Mouse (Mus musculus) limb, embryonic 13.5 days (tissue): ENCODE results near the gene Ephx1. TPM values are rescaled to one million over a fixed set of nuclear protein-coding genes. Genes with fewer than 3 reads are reported as not detected.

Experiments used
- ATAC-seq: fragments of 200-750 bp; cut with Nextera tagmentation; 2 replicates; pipeline ENCODE4 v1.8.0; 2017; ENCODE audit warnings: low read depth, moderate number of reproducible peaks, moderate TSS enrichment; ENCODE audit not compliant: low FRiP score
- H3K27ac ChIP-seq: fragments of 300-500 bp; sonication (generic); 2 replicates; pipeline ENCODE4 v1.5.1; 2015; ENCODE audit warnings: inconsistent platforms, mild to moderate bottlenecking, moderate library complexity
- H3K27me3 ChIP-seq: fragments of 300-500 bp; sonication (generic); 2 replicates; pipeline ENCODE4 v1.6.1; 2015; ENCODE audit warnings: mild to moderate bottlenecking, inconsistent platforms
- H3K36me3 ChIP-seq: fragments of 300-500 bp; sonication (generic); 2 replicates; pipeline ENCODE4 v1.6.1; 2015; ENCODE audit warnings: inconsistent platforms, mild to moderate bottlenecking, moderate library complexity
- H3K4me1 ChIP-seq: fragments of 300-500 bp; sonication (generic); 2 replicates; pipeline ENCODE4 v1.6.1; 2015; ENCODE audit warnings: inconsistent platforms
- H3K4me2 ChIP-seq: fragments of 300-500 bp; sonication (generic); replicated peaks from 2 replicates; pipeline ENCODE4 v1.6.1; 2015; ENCODE audit warnings: inconsistent platforms, mild to moderate bottlenecking, moderate library complexity
- H3K4me3 ChIP-seq: fragments of 300-500 bp; sonication (generic); 2 replicates; pipeline ENCODE4 v1.5.1; 2015; ENCODE audit warnings: moderate library complexity, mild to moderate bottlenecking, inconsistent platforms
- H3K9ac ChIP-seq: fragments of 300-500 bp; sonication (generic); 2 replicates; pipeline ENCODE4 v1.6.1; 2015; ENCODE audit warnings: mild to moderate bottlenecking, inconsistent platforms
- H3K9me3 ChIP-seq: fragments of 300-500 bp; sonication (generic); 2 replicates; pipeline ENCODE4 v1.6.1; 2016; ENCODE audit warnings: inconsistent platforms
- WGBS: fragments of 180-500 bp; shearing (Covaris S2); methylation state at CpG from one replicate; pipeline ENCODE4 v1.1.7; 2015; 5-methylcytosine and 5-hydroxymethylcytosine counted together
- polyA plus RNA-seq: library from polyadenylated mRNA; unstranded; fragments of >200 nt; fragmentation: Nextera tagmentation; extraction: Ambion mirVana; gene quantifications from 2 replicates; pipeline ENCODE4 v1.2.1, GENCODE M21; 2015

Ephx1 gene
- polyA plus RNA-seq, 1 experiment from 2014 or later, result 4.2 TPM

- no peak overlapping the region for H3K27ac ChIP-seq
- 88% methylated on average over 3 of the region's 3 CpGs for WGBS
Measured at GRCm38 (mm10) chr1:180957989-180958388, 62.7 kb downstream of the Ephx1 start.

GRCm38 (mm10) chr1:180956973-180957381 lies 63.7 kb downstream of the Ephx1 start:
- no peaks in the 10 kb centered on the region for H3K9me3 ChIP-seq
- no peak overlapping the region for H3K9ac ChIP-seq
- H3K27me3 ChIP-seq, result no peaks in the 10 kb centered on the region
- no peak overlapping the region for H3K4me3 ChIP-seq
- no peak overlapping the region for H3K27ac ChIP-seq
- WGBS, result 88% methylated on average over 8 of the region's 8 CpGs
- H3K4me1 ChIP-seq, result peaks cover 4% of the 10 kb centered on the region; the same call in 1 of the 2 replicates
- H3K36me3 ChIP-seq, result peaks cover 89% of the 10 kb centered on the region
- ATAC-seq, result no peak
- H3K4me2 ChIP-seq, result no peak overlapping the region

More at GRCm38 (mm10) chr1:180957989-180958388, 62.7 kb downstream of the Ephx1 start:
- H3K36me3 ChIP-seq, result peaks cover 89% of the 10 kb centered on the region
- no peaks in the 10 kb centered on the region for H3K27me3 ChIP-seq
- H3K4me1 ChIP-seq, result peaks cover 4% of the 10 kb centered on the region; the same call in 1 of the 2 replicates
- no peak overlapping the region for H3K4me2 ChIP-seq
- no peaks in the 10 kb centered on the region for H3K9me3 ChIP-seq
- no peak for ATAC-seq
- no peak overlapping the region for H3K4me3 ChIP-seq
- H3K9ac ChIP-seq, result no peak overlapping the region

- Histone ChIP-seq H3K27me3 (no peaks in the 10 kb centered on the region), H3K9ac (no peak overlapping the region), H3K27ac (no peak overlapping the region), H3K9me3 (no peaks in the 10 kb centered on the region), H3K36me3 (peaks cover 87% of the 10 kb centered on the region), H3K4me1 (peaks cover 4% of the 10 kb centered on the region; the same call in 1 of the 2 replicates), H3K4me2 (no peak overlapping the region), H3K4me3 (no peak overlapping the region)
- 93% methylated on average over 8 of the region's 8 CpGs for WGBS
- ATAC-seq, result no peak
Measured at GRCm38 (mm10) chr1:180956401-180956800, 64.3 kb downstream of the Ephx1 start.

GRCm38 (mm10) chr1:180952808-180953207 lies 67.9 kb downstream of the Ephx1 start:
- Histone ChIP-seq H3K27me3 (no peaks in the 10 kb centered on the region), H3K9me3 (no peaks in the 10 kb centered on the region), H3K9ac (no peak overlapping the region), H3K4me2 (no peak overlapping the region), H3K36me3 (peaks cover 87% of the 10 kb centered on the region), H3K4me1 (peaks cover 4% of the 10 kb centered on the region; the same call in 1 of the 2 replicates), H3K27ac (no peak overlapping the region), H3K4me3 (no peak overlapping the region)
- WGBS, result 91% methylated on average over 5 of the region's 5 CpGs
- ATAC-seq, result no peak

DNA sequence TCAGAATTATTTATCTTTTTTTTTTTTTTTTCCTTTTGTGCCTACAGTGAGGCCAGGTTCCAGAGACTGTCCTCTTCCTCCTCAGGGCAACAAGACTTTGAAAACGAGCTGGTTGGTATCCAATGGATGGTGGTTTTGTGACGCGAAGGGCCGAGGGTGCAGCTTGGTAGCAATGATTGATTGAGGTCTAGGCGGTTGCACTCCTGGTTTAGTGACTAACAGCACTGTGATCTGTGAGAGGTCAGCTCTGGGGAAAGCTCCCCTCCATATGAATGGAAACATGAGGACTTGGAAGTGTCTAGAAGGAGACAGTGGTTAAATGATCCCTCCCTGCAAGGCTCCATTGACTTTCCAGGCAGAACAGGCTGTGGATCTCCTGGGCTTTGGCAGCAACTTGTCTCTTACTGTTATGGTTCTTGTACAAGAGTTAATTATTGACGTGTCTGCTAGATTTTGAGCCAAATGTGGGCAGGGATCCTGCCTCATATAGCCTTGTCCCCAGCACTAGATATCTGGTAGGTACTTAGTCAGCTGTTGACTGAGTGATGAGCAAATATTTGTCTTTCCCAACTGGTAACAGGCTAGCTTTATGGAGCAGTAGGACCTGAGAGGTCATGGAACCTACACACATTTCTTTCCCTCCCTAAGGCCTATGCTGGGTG lies 68.5 kb downstream of the Ephx1 start:
- Histone ChIP-seq H3K9ac (no peak overlapping the region), H3K36me3 (peaks cover 81% of the 10 kb centered on the region), H3K27me3 (no peaks in the 10 kb centered on the region), H3K9me3 (no peaks in the 10 kb centered on the region), H3K4me1 (peaks cover 7% of the 10 kb centered on the region; the same call in 1 of the 2 replicates), H3K27ac (no peak overlapping the region), H3K4me3 (no peak overlapping the region), H3K4me2 (no peak overlapping the region)
- WGBS, result 77% methylated on average over 6 of the region's 6 CpGs
- no peak for ATAC-seq

DNA sequence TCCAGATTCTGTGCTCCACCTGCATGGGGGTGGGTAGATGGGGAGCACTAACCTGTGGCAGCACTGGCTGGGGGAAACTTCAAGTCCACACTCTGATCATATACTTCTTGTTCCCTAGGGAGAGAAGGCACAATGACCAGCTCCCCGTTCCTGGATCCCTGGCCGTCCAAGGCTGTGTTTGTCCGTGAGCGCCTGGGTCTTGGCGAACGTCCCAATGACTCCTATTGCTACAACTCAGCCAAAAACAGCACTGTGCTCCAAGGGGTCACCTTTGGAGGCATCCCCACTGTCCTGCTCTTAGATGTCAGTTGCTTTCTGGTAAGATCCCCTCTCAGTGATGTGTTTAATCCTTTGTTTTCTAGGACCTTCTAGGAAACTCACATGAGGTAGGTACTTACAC lies 74.3 kb downstream of the Ephx1 start:
- peaks cover 52% of the 10 kb centered on the region for H3K4me1 ChIP-seq
- H3K27ac ChIP-seq, result peak overlapping the region; percentile 95
- H3K27me3 ChIP-seq, result peaks cover 7% of the 10 kb centered on the region; the same call in 1 of the 2 replicates
- H3K9me3 ChIP-seq, result no peaks in the 10 kb centered on the region
- H3K36me3 ChIP-seq, result peaks cover 34% of the 10 kb centered on the region
- H3K4me2 ChIP-seq, result peak overlapping the region; percentile 60
- H3K4me3 ChIP-seq, result no peak overlapping the region
- H3K9ac ChIP-seq, result no peak overlapping the region
- WGBS, result 81% methylated on average over 6 of the region's 6 CpGs
- ATAC-seq, result no peak

- H3K4me3 ChIP-seq, result peak overlapping the region; percentile 13
- peaks cover 18% of the 10 kb centered on the region for H3K27me3 ChIP-seq
- peak; percentile 89 for ATAC-seq
- H3K9ac ChIP-seq, result peak overlapping the region; percentile 43
- peaks cover 29% of the 10 kb centered on the region for H3K36me3 ChIP-seq
- H3K27ac ChIP-seq, result peak overlapping the region; percentile 95
- no peaks in the 10 kb centered on the region for H3K9me3 ChIP-seq
- WGBS, result 19% methylated on average over 20 of the region's 20 CpGs
- peak overlapping the region; percentile 60 for H3K4me2 ChIP-seq
- peaks cover 59% of the 10 kb centered on the region for H3K4me1 ChIP-seq
Measured at GRCm38 (mm10) chr1:180945001-180945980, 75.4 kb downstream of the Ephx1 start.

DNA sequence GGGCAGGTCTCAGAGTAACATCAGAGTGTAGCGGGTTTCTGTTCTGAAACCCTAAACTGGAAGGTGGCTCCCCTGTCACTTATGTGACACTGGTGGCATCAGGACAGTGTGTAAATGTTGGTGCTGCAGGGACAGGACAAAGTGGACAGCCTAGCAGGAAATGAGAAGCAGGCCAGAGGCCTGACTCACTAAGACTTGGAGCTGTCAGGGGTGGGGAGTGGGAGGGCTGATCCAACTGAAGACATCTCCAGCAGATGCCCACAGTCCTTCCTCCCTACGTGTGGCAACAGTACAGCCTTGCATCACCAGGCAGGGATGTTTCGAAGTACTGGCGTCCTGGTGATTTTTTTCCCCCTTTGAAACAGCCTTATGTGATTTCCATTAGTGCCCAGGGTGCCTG lies 76.2 kb downstream of the Ephx1 start:
- Histone ChIP-seq H3K9me3 (no peaks in the 10 kb centered on the region), H3K27ac (peak overlapping the region; percentile 95), H3K4me2 (peak overlapping the region; percentile 60), H3K27me3 (peaks cover 24% of the 10 kb centered on the region), H3K4me3 (peak overlapping the region; percentile 13; the same call in 1 of the 2 replicates), H3K4me1 (peaks cover 59% of the 10 kb centered on the region), H3K9ac (peak overlapping the region; percentile 43; the same call in 1 of the 2 replicates), H3K36me3 (peaks cover 22% of the 10 kb centered on the region)
- 61% methylated on average over 4 of the region's 4 CpGs for WGBS
- ATAC-seq, result no peak

GRCm38 (mm10) chr1:180943896-180944295 lies 76.8 kb downstream of the Ephx1 start:
- Histone ChIP-seq H3K9me3 (no peaks in the 10 kb centered on the region), H3K36me3 (peaks cover 15% of the 10 kb centered on the region), H3K9ac (no peak overlapping the region), H3K4me1 (peaks cover 59% of the 10 kb centered on the region), H3K4me2 (peak overlapping the region; percentile 87), H3K27ac (peak overlapping the region; percentile 95; the same call in 1 of the 2 replicates), H3K27me3 (peaks cover 24% of the 10 kb centered on the region), H3K4me3 (peak overlapping the region; percentile 90; the same call in 1 of the 2 replicates)
- 60% methylated on average over 1 of the region's 1 CpGs for WGBS
- ATAC-seq, result no peak

- WGBS, result 37% methylated on average over 11 of the region's 11 CpGs
- Histone ChIP-seq H3K4me1 (peaks cover 59% of the 10 kb centered on the region), H3K9ac (peak overlapping the region; percentile 87), H3K4me3 (peak overlapping the region; percentile 90), H3K4me2 (peak overlapping the region; percentile 87), H3K27me3 (peaks cover 26% of the 10 kb centered on the region), H3K9me3 (no peaks in the 10 kb centered on the region), H3K36me3 (peaks cover 8% of the 10 kb centered on the region), H3K27ac (peak overlapping the region; percentile 77)
- no peak for ATAC-seq
Measured at GRCm38 (mm10) chr1:180943032-180943644, 77.6 kb downstream of the Ephx1 start.

DNA sequence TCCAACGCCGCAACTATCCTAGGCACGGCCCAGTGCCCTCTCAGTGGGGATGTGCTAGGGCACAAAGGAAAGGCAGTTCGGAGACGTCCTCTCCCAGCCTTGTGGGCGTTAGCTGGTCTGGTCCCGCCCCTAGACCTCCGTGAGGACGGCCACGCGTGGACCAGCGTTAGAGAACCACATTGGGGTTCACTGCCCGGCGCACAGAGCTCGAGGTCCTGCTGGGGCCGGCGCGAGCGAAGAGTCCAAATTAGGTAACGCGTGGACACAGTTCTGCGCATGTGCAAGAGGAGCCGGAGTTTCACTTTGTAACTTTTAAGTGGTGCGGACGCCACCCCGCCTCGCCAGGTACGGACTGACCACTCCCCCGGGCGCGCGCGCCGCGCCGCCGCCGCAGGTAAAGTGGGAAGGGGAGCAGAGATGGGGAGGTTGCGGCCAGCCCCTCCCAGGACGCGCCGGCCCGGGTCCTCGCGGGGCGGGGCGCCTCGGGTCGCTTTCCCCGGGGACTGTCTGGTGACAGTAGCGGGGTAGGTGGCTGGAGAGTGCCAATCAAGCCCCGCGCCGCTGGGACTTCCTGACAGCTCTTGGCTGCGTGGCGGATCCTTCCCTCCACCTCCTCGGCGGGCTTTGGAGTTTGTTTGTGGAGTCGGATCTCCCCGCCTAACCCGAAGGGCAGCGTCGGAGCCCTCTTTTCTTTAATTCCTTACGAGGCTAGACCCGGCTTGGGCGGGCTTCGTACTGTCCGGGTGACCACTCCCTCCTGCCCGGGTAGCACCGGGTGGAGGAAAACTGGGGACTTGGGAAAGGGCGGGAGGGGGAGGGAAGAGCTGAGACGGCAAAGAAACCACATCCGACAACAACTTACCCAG lies 78.3 kb downstream of the Ephx1 start, which contains the start of gene Tmem63a:
Tmem63a (plus strand) TSS at position 179 of the 866 bp plus-strand sequence.
- Histone ChIP-seq H3K9ac (peak within 1 kb of the TSS; percentile 87), H3K27me3 (peaks cover 33% of the 10 kb centered on the region), H3K27ac (peak within 1 kb of the TSS; percentile 77), H3K36me3 (peaks cover 5% of the 10 kb centered on the region), H3K9me3 (no peaks in the 10 kb centered on the region), H3K4me1 (peaks cover 58% of the 10 kb centered on the region), H3K4me2 (peak within 1 kb of the TSS; percentile 87), H3K4me3 (peak within 1 kb of the TSS; percentile 90)
- ATAC-seq, result peak; percentile 21
- WGBS, result under 1% methylated on average over 73 of the region's 73 CpGs
